Mouse (Mus musculus) ES-E14 (cell line): ENCODE results near the gene Tshz3.

Source experiments
- MAFK ChIP-seq: IDR thresholded peaks from 2 replicates; pipeline ENCODE4 v1.6.1; 2014; ENCODE audit warnings: mild to moderate bottlenecking, low read depth, low read length, inconsistent platforms; ENCODE audit not compliant: insufficient read depth
- ZC3H11A ChIP-seq: IDR thresholded peaks from 2 replicates; pipeline ENCODE4 v1.6.1; 2012; ENCODE audit warnings: low read depth, mild to moderate bottlenecking, inconsistent platforms, low read length, borderline replicate concordance
- ZNF384 ChIP-seq: IDR thresholded peaks from 2 replicates; pipeline ENCODE4 v1.6.1; 2012; ENCODE audit warnings: low read depth, low read length, inconsistent platforms

DNA sequence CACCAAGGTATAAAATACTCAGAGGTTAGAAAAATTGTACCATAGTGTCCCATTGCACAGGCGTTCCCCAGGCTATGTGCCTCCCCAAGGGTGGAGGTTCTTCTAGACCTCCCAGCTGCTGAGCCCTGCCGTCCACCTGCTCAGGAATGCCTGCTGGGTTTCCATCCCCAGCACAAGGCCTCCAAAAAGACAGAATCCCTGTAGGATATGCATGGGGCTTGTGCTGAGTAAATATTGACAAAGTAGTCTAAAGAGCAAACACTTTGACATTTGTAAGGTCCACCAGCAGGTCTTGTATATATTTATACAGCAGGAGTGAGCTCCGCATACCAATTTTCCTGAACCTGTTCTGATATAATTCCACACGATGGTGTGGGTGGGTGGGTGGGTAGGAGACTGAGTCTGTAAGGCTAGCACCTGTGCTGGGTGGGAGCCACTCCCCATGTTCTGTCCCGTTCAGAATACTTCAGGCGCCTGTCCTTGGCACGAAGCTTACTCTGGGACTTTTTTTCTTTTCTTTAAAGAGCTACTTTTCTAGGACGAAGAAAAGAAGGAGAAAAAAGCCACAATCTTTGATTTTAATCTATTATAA is 69.7 kb downstream of the Tshz3 start:
- TF ChIP-seq ZNF384 (no peak), ZC3H11A (no peak), MAFK (no peak)
